Mouse (Mus musculus) embryo, embryonic 10.5 days (tissue): ENCODE results near the gene Inca1.

Experiments
- DNase-seq: peaks from one replicate; pipeline ENCODE4 v3.0.0-alpha.2; 2015; ENCODE audit warnings: low spot score

Gene Inca1

GRCm38 (mm10) chr11:70699722-70700556, at the start of gene Inca1, which contains the start of gene Kif1c:
TSS of gene Inca1 (minus strand) at chr11:70700155.
TSS of gene Kif1c (plus strand) at chr11:70700548.
- DNase-seq = peak; percentile 93

GRCm38 (mm10) chr11:70747876-70748545, 48.1 kb upstream of the Inca1 start:
- no peak for DNase-seq

GRCm38 (mm10) chr11:70745636-70746035, 45.7 kb upstream of the Inca1 start:
- no peak for DNase-seq

- DNase-seq = no peak
These were observed 42.9 kb upstream of the Inca1 start for GRCm38 (mm10) chr11:70742581-70743459.

GRCm38 (mm10) chr11:70742117-70742516, 42.2 kb upstream of the Inca1 start:
- no peak for DNase-seq

- DNase-seq = no peak
These were observed 41.6 kb upstream of the Inca1 start for GRCm38 (mm10) chr11:70741603-70742002.

GRCm38 (mm10) chr11:70737749-70738148, 37.8 kb upstream of the Inca1 start:
- no peak for DNase-seq

GRCm38 (mm10) chr11:70733256-70733655, 33.3 kb upstream of the Inca1 start:
- no peak for DNase-seq

- DNase-seq = no peak
These were observed 31.2 kb upstream of the Inca1 start for GRCm38 (mm10) chr11:70731178-70731577.

- DNase-seq = no peak
These were observed 30.6 kb upstream of the Inca1 start for GRCm38 (mm10) chr11:70730427-70731038.

GRCm38 (mm10) chr11:70727385-70727784, 27.4 kb upstream of the Inca1 start:
- no peak for DNase-seq

GRCm38 (mm10) chr11:70726585-70726984, 26.6 kb upstream of the Inca1 start:
- no peak for DNase-seq

GRCm38 (mm10) chr11:70724706-70725105, 24.8 kb upstream of the Inca1 start:
- DNase-seq = no peak

GRCm38 (mm10) chr11:70721072-70721471, 21.1 kb upstream of the Inca1 start:
- no peak for DNase-seq

- no peak for DNase-seq
These were observed 20.6 kb upstream of the Inca1 start for GRCm38 (mm10) chr11:70720567-70720966.

- no peak for DNase-seq
These were observed 18.5 kb upstream of the Inca1 start for GRCm38 (mm10) chr11:70718481-70718880.

GRCm38 (mm10) chr11:70715832-70716231, 15.9 kb upstream of the Inca1 start:
- DNase-seq = no peak

GRCm38 (mm10) chr11:70713222-70713621, 13.3 kb upstream of the Inca1 start:
- DNase-seq = no peak

GRCm38 (mm10) chr11:70711026-70711425, 11.1 kb upstream of the Inca1 start:
- DNase-seq = no peak

- no peak for DNase-seq
These were observed 6.2 kb upstream of the Inca1 start for GRCm38 (mm10) chr11:70706127-70706526.

- no peak for DNase-seq
These were observed 2.8 kb upstream of the Inca1 start for GRCm38 (mm10) chr11:70702781-70703180.
